Mouse (Mus musculus) thymus, postnatal 0 days (tissue): Measurements from ENCODE around the gene Mpeg1. TPM values are rescaled to one million over a fixed set of nuclear protein-coding genes. Genes with fewer than 3 reads are reported as not detected.

Source experiments
- DNase-seq: peaks from one replicate; pipeline ENCODE4 v3.0.0-alpha.2; 2015; ENCODE audit warnings: low spot score
- polyA plus RNA-seq: library from polyadenylated mRNA; unstranded; fragments of >200 nt; fragmentation: Nextera tagmentation; extraction: Ambion mirVana; gene quantifications from 2 replicates; pipeline ENCODE4 v1.2.1, GENCODE M21; 2015

Mpeg1 gene
- polyA plus RNA-seq, 1 experiment from 2014 or later: 2.9 TPM

DNA sequence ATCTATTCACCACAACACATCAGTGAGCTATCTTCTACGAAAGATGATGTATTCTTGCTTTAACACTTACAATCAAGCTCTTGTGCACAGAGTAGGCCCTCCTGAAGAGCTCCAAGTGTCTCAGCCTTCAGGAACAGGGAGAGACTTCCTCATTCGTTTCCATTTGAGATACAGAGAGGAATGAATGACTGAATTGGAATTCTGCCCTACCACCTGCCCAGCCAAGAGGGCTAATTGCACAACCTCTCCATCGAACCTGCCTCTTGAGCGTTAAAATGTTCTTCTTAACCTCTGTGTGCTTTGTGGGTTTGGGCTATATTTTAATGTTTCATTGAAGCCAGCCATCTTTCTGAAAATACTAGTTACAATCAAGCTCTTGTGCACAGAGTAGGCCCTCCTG lies 4.1 kb downstream of the Mpeg1 start:
- DNase-seq: no peak

DNA sequence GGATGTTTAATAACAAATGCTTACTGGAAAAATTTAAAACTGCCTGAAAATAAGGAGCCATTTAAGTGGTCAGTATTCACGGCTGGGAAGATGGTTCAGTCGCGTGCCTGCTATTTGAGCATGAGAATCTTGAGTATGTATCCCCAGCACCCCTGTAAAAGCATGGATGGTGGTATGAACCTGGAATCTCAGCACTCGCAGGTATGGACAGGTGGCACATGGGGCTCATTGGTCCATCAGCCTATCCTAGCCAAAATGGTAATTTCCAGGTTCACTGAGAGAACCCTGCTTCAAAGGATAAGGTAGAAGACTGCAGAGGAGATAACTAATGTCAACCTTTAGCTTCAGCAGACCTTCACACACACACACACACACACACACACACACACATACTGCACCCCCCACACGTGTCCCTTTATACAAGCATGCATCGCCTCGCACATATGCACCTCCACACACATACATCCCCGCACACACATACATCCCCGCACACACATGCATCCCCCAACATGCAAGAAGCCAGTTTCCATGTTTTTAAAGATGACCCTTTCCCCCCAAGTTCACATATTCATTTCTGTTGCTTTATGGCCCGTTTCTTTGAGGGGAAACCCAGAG lies 5.1 kb downstream of the Mpeg1 start:
- DNase-seq: no peak

DNA sequence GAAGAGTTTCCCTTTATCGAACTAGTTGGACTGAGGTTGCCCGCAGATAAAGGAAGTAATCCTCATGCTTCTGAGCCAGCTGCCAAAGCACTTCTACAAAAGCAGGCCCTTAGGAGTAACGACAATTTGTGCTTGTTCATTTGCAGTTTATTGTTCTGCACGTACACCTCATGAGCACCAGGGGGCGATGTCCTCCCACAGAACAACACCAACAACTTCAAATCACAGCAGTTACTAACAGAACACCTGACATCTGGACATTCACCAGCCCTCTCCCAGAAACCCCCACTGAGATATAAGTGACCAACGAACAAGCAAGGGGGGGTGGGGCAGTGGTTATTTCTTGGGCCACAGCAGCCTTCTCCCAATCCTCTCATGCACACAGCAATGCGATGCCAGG lies 5.6 kb downstream of the Mpeg1 start:
- DNase-seq: peak; percentile 56

DNA sequence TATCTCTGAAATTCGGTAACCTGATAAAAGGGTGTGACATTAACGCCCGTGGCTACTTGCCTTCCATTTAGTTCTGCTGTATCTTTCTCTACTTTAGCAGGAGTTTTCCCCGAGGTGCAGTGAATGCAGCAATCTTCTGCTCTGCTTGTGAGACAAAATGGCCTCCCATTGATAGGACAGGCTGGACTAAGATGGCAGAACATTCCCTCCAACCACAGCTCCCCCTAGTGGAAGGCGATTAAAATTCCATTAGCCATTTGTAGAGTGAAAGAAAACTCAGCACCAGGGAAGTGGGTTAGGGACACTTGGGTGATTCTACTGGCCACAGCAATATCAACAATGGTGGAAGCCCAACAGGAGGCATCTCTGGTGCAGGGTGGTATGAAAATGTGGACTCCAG lies 6.9 kb downstream of the Mpeg1 start:
- peak; percentile 53 for DNase-seq

DNA sequence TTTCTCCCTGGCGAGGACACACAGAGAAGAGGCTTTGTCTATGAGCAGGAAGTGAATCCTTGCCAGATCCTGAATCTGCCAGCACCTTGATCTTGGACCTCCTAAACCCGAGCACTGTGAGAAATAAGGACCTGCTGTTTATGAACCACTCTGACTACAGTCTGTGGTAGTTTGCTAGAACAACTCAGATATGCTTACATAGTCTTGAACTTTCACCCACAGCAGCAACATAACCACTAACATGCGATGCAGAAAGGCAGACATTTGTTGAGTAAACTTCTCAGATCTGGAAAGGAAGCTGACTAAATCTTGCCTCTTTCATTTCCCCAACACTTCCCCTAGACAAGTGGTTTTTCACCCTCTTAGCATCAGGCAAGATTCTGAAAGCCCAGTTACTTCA lies 11.3 kb downstream of the Mpeg1 start:
- peak; percentile 33 for DNase-seq

DNA sequence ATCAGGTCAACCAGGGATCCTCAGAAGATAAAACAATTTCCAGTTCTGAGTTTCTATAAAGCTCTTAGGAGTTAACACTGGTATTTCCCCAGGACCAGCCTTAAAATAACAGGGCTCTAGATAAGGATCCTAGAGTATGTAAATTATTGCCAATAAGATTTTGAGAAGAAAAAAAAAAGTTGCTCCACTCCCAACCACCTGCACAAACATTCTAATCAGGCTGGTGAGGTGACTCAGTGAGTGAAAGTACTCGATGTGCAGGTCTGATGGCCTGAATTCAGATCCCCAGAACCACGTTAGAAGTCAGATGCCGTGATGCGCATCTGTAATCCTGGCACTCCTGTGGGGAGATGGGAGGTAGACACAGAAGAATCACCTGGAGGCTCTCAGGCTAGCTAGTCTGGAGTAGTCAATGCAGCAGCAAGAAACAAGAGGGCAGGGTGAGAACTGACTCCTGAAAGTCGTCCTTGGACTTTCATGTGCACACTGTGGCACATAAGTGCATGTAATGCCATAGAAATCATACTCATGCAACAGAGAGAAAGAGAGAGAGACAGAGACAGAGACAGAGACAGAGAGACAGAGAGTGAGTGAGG lies 11.9 kb downstream of the Mpeg1 start:
- DNase-seq: no peak

DNA sequence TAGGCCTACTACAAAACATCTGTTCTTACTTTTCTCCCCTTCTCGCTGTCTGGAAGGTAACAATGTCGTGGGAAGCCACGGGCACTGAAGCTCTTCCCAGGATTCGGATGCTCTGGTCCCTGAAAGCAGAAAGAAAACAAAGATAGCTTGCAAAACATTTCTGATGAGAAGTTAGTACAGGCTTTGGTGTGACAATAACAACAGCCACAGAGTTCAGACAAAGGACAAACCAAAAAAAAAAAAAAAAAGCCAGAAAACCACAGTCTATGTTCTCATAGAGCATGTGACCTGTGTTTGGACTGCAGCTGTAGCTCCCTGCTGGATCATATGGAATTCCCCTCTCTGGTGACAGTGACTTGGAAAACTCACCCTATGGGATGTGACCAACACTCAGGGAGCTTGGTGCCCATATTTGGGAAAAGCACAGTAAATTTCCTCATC lies 12.6 kb downstream of the Mpeg1 start:
- peak; percentile 9 for DNase-seq

DNA sequence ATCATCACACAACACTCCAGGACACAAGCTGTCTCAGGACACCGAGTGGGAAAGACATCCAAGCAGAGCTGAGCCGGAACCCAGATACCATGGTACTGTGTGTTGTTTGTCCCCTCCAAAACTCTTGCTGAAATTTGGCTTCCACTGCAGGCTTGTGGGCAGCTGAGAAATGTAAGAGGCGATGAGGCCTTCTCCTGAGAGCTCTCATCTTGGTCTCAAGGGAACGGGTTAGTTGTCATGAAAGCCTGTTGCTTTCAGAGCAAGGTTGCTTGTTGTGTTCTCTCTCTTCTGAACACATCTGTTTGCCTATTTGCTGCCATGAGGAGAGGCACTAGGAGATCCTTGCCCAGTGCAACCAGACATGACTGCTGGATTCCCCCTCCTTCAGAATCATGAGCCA lies 13.4 kb downstream of the Mpeg1 start:
- DNase-seq: no peak

DNA sequence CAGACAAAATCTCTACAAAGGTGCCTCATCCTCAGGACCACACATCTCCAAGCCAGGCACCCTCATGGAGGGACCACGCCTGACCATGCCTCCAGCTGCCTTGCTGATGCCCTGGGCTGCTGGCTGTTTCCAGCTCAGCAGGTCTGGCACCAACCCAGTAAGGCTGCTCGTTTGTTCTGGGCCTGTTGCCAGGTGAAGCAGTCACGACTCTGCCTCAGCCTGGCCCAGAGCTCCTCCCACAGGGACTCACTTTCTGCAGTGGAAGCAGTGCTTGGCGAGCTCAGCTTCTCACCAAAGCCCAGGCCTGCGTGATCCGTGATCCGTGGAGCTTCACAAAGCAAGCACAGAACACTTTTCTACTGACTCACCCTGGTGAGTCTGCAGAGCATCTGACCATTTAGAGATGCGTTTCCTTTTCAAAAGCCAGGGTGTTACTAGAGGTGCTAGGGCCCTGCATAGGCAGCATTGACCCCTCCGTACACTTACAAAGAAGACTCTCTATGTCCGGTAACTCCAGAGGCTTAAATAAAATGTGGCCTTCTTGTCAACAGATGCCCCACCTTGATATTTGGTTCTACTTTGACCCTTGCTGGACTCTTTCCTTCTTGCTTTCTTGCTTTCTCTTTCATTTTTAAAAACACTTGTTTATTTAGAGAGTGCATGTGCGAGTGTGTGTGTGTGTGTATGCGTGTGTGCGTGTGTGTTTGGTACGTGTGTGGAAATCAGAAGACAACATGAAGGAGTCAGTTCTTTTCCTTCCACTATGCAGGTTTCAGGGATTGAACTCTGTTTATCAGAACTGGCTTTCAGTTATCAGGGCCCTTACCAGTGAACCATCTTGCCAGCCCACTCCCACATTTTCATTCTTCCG lies 15.0 kb downstream of the Mpeg1 start:
- peak; percentile 25 for DNase-seq

DNA sequence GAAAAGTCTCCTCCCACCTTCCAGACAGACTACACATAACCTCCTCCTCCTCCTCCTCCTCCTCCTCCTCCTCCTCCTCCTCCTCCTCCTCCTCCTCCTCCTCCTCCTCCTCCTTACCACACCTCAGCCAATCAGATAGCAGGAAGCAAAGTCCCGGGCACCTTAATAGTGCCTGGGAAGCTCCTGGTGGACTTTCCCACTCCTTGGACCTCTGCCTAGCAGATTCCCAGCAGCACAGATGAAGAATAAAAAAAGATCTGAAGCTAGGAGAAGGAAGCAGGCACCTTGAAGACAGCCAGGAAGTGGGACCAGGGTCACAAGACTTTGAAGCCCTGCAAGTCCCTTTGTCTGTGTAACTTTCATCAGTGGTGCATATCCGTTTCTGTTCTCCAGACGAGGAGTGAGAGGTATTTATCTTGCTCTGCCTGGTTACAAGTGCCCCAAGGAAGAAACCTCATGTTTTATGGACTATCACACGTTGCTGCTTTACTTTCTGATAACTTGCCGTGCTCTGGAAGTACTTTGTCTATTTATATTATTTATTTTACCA lies 16.2 kb downstream of the Mpeg1 start:
- peak; percentile 62 for DNase-seq

DNA sequence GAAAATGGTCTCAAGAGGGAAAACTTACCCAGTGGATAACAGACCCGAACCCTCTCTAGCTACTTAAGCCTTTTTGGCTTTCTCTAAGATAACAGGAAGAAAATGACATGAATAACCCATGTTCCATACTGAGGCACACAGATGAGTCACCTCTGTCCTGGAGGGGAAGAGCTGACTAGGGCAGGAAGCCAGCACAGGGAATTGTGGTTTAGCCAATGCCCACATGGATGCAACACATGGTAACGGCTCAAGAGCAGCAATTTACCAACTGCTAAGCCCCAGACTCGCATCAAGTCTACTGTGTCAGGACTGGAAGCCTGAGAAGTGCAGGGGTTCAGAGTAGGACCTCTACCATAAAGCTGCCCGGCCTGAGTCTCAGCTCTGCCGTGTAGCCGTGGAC lies 17.8 kb downstream of the Mpeg1 start:
- peak; percentile 6 for DNase-seq

DNA sequence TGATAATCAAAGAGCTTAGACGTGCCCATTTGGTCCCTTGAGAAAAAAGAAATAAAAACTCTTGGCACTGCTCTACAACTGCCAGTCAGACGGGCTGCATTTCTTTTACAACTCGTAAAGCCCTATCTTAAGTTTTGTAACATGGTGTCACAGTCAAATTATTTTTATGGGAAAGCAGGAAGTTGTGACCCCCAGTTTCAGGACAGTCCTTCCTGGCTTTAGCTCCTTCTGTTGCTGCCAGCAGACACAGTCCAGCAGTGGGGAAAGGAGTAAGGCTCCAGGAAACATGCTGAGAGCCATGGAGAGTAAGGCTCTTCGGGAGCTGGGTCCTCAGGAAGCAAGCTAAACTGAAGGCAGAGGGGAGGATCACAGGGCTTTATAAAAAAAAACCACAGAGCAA lies 23.2 kb downstream of the Mpeg1 start:
- DNase-seq: no peak

DNA sequence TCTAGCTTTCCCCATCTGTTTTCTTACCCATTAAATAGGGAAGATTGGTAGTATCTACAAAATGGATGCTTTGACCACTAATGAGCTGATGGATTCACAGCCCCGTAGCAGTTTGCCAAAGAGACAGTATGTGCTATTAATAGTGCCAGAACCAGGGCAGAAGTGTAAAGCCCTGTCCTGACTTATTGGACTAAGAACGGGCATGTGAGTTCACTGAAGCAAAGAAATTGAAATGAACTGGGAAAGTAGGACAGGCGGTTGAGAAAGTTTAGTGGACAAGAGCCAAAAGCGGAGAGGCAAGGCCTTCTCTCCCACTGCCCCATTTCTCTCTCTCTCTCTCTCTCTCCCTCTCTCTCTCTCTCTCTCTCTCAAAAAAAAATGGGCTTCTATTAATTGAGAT lies 23.6 kb downstream of the Mpeg1 start:
- no peak for DNase-seq

DNA sequence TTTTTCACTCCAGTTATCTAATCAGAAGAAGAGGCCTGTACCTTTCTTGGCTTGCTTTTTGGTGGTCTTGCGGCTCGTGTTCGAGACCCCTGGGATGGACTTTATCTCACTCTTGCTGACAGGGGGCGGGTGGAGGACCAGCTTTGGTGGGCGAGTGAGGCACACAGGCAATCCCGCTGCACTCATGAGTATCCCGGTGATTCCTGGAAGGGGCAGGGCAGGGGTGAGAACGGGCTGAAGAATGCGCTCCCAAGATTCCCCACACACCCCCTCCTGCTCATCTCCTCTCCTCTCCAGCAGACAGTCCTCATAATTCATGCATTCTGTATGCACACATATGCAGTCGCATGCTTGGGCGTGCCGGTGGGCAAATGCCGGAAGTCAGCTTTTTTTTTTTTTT lies 24.6 kb downstream of the Mpeg1 start:
- no peak for DNase-seq

DNA sequence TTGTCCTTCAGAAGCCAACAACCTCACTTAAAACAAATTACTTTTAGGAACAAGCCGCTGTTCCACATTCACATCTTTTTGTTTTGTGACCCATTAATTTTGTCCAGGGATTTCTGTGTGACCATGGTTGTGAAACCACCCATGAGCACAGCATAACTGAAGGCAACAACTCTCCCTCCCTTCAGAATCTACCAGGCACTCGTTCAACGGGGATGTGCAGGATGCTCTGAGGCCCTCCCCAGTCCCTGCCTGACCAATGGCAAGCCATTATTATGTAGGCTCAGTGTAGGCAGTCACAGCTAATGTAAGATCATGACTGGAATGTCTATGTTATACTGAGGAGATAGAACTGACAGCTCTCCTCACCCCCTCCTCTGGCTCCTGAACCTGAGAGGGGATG lies 25.1 kb downstream of the Mpeg1 start:
- no peak for DNase-seq

DNA sequence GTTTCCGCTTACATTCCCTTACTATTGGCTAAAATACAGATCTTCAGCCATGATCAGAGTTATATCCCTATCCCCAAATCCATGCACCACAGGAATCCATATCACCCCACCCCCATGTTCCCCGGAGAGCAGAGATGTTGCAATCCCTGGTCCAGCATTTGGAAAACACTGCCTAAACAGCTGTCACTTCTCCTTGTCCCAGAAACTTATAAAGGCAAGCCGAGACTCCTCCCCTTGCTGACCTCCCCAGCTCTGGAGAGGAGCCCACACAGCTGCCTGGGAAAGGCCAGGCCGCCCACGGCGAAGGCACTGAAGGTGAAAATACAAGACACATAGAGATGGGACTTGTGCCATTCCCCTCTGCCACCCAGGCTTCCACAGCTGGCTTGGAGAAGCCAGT lies 26.3 kb downstream of the Mpeg1 start:
- no peak for DNase-seq

DNA sequence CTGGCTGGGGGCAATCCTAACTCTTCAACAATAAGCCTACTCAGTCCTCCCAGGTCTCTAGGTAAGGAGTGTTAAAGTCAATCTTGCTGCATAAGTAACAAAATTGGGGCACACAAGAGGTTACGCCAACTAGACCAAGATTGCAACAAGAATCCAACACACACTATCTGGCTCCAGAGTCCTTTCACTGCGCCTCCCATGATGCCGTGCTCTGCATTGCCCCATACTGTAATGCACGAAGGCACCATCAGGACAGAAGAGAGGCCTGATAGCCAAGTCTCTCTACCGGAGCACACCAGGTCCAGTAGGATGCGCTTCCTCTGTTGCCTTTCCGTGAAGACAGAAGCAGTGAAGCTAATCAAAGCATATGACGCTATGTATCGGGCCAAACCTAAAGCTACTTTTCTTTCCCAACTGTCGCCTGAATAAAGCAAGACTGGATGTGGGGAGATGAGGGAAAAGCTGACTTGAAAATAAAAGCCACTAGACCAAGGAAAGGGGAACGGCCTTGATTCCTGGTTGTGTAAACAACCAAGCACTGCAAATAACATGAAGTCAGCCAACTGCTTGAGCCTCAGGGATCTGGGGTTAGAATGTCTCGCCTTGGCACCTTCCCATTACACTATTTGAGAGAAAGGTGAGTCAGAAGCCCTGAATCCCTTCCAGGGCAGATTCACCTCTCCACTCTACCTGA lies 27.1 kb downstream of the Mpeg1 start:
- no peak for DNase-seq

DNA sequence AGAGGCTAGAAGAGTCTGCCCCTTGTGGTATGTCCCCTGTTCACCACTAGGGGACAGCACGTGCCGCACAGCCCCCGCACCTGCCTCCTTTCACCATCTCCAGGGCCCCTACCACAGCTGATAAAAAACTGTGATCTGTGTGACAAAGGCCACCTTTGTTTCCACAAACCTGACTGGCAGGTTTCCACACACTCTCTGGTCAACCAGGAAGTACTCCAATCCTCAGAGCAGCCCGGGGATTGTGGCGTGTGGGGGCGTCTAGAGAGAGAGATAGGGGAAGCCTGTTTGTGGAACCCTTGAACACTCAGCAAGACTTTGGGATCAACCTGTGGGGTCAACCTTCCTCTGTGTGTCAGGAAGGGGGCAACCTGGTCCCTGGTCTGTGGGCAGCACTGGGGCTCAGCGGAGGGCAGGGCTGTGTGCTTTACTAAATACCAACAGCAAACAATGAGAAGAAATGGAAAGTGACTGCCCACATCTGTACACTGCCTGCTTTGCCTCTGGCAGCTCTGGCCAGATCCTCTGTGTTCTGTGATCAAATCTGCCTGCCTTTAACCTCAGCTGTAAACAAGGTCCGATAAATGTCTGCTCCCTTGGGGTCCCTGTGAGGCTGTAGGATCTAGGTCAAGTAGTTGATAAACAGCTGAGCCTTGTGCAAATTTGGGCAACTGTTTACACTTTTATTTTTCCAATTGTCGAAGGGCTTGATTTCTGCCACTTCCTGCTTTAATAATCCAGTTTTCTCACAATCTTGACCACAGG lies 27.8 kb downstream of the Mpeg1 start:
- DNase-seq: peak; percentile 63

DNA sequence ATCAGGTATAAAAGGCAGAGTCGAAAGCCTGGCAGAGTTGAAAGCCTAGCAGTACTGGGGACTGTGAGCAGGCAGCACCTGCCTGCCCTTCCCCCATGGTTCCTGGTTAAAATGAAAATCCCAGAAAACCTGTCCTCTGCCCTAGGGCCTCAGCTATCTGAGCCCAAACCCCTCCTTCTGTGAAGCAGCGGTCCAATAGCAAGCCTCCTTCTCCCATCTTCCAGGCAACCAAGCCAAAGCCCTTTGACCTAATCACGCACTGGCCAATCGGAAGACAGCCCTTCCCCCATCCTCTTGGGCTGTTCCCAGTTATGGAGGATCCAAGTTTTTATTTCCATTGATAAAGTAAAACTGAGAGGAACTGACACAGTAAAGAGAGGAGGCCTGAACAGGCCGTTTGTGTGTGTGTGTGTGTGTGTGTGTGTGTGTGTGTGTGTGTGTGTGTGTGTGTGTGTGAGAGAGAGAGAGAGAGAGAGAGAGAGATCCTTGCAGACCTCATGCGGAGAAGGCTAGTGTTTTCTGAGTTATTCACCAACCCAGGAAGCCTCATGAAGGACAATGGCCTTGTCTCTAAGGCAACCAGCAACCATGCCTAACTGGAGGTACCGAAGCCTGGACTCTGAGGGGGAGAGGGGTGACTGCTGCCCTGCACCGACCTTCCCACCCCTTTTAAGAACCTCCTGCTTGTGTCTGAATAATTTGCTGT lies 28.5 kb downstream of the Mpeg1 start:
- no peak for DNase-seq
